Mouse (Mus musculus) heart, postnatal 10 days (tissue): ENCODE results near the gene Lpp. TPM values are rescaled to one million over a fixed set of nuclear protein-coding genes. Genes with fewer than 3 reads are reported as not detected.

ENCODE experiments used
- DNase-seq, 2 experiments: peaks; one replicate each; pipeline ENCODE4 v3.0.0; 2021
- intact Hi-C: fragments of 180-260 bp; cut with DNase I; formaldehyde crosslinking; loops from one replicate; pipeline ENCODE4 v1.15.1; 2025
- total RNA-seq, 2 experiments: library from RNA; stranded (reverse); gene quantifications; 2 replicates each; pipeline ENCODE4 v1.2.3; 2021

Gene Lpp
- total RNA-seq, 2 experiments from 2014 or later, result 58.8 TPM

GRCm38 (mm10) chr16:24933691-24934090, 540.4 kb downstream of the Lpp start:
- DNase-seq, result no peak
- intact Hi-C loops, result no loop called here

- no peak for DNase-seq
- intact Hi-C loops, result no loop called here
These were observed 548.2 kb downstream of the Lpp start for GRCm38 (mm10) chr16:24941306-24942160.

GRCm38 (mm10) chr16:24943486-24944261, 550.4 kb downstream of the Lpp start:
- no peak for DNase-seq
- intact Hi-C loops, result no loop called here

GRCm38 (mm10) chr16:24946356-24946755, 553.0 kb downstream of the Lpp start:
- no peak for DNase-seq
- intact Hi-C loops, result no loop called here

DNA sequence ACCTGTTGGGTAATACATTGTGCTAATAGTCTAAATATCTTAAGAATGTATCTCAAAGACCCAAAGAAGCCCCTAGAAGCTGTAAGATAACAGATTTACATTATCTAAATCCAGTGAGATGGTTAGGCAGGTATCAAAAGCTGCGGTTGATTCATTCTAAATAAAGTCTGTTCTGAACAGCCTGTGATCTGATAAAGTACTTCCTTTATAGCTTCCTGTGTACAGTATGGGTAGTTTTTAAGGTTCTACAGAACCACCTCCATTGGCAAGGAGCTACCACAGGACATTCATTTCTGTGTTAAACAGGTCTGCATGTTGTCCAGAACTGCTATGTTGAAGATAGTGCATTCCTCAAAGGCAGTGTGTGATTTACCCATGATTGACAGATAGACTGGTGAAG, 554.2 kb downstream of the Lpp start:
- DNase-seq, result no peak
- intact Hi-C loops, result no loop called here

- intact Hi-C loops, result no loop called here
- DNase-seq, result no peak
These were observed 554.9 kb downstream of the Lpp start for GRCm38 (mm10) chr16:24948091-24948690.

DNA sequence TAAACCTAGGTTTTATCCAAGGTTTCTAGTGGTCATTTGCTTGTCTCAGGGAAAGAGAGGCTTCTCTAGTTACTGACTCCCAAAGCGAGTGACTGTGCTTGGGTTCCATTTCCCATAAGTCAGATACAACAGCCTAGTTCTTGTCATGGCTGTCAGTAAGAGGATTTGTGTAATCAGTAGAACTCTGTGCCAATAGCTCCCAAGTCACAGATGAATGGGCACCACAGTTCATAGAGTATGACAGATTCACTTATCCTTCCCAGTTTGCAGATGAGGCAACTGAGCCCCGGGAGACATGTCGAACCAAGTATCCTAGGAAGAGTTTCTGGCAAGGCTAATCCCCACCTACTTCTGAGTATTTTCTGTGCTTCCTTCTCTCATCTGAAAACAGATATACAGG, 556.0 kb downstream of the Lpp start:
- intact Hi-C loops, result no loop called here
- no peak for DNase-seq

- intact Hi-C loops, result no loop called here
- no peak for DNase-seq
These were observed 556.9 kb downstream of the Lpp start for GRCm38 (mm10) chr16:24950112-24950743.

- DNase-seq, result no peak
- intact Hi-C loops, result no loop called here
These were observed 558.6 kb downstream of the Lpp start for GRCm38 (mm10) chr16:24951909-24952308.

DNA sequence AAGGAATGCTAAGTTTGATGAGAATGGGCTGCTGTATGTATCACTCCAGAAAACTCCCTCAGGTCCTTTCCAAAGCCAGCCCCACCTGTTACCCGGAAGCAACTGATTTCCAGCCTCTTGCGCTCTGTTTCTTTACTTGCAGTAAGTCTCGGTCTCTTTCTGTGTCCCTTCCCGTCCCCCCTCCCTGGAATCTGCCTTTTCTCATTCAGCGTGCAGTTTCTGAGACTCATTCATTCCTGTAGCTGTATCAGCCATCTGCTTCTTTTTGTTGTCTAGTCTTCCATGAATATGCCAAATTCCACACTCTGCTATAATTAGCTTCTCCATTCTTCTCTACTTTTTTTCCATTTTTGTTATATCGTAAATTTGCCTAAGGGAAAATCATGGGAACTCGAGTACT, 561.7 kb downstream of the Lpp start:
- DNase-seq, result no peak
- intact Hi-C loops, result no loop called here

GRCm38 (mm10) chr16:24958661-24959060, 565.4 kb downstream of the Lpp start:
- peak in 1 of 2 experiments; percentile 48 for DNase-seq
- intact Hi-C loops, result no loop called here

DNA sequence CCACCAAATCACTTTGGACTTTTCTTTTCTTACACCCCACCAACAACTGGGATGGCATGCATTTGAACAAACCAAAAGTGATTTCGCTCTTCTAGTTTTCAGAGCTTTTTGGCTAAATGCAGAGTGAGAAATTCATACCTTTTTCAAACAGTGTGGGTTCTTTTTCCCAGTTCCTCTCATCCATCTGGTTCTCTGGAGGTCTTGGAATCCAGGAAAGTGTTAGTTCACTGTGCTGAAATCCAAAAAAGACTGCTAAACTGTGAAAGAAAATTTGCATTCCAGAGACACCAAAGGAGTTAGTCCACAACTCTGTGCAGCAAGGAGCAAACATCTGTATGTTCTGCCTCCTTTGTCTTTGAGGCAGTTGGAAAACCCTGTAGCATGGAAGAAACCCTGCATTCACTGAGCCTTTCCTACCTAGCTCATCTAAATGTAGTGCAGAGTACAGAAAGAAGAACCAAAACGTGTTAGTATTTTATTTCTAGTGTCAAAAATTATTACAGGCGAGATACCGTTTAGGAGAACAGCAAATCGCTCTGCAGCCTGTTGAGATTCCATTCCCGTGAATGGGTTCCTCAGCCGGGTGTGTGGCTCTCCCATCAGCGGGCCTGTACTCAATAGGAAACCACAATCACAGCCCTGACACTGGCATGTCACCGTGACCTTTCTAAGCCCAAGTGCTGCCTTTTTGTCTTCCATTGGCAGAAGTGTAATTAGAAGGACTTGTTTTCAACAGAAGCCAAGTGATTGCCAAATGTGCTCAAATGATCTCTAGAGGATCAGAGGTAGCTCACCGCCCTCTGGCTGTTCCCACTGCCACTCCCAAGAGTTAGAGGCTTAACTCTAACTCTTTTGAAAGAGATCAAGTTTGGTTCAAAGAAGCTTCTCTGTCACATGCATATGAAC, 567.8 kb downstream of the Lpp start:
- intact Hi-C loops, result no loop called here

DNA sequence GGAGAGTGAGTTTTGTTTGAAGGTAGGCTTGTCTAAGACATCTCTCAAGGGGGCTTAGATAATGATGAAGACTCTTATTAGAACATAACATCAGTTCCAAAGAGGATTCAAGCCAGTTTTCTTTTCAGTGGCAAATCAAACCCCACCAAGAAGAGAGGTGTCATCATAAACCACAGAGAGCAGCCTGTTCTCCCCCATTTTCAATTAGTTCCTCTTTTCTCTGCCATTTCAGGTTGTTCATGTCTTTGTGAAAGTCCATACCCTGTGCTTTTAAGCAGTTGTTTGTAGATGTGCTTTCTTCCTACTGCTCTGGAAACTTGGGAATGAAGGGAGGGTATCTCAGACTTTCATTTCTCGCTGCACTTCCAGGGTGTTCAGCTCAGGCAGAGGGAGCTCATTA, 571.0 kb downstream of the Lpp start:
- intact Hi-C loops, result no loop called here
- no peak for DNase-seq

More for the DNA sequence above, 567.8 kb downstream of the Lpp start:
- DNase-seq, result peak; percentile 19 to 29

GRCm38 (mm10) chr16:24965091-24965490, 571.8 kb downstream of the Lpp start:
- intact Hi-C loops, result no loop called here

GRCm38 (mm10) chr16:24966460-24966859, 573.2 kb downstream of the Lpp start:
- intact Hi-C loops, result no loop called here
- DNase-seq, result no peak

More at GRCm38 (mm10) chr16:24965091-24965490, 571.8 kb downstream of the Lpp start:
- DNase-seq, result no peak

- intact Hi-C loops, result loop anchor here (5.0 kb wide), 1 partner anchor 79 kb away; no protein-coding TSS in a partner anchor
- peak in 1 of 2 experiments; percentile 23 for DNase-seq
These were observed 579.8 kb downstream of the Lpp start for GRCm38 (mm10) chr16:24973009-24973631.

GRCm38 (mm10) chr16:24977771-24978170, 584.5 kb downstream of the Lpp start:
- DNase-seq, result no peak
- intact Hi-C loops, result no loop called here

- DNase-seq, result no peak
- intact Hi-C loops, result no loop called here
These were observed 584.9 kb downstream of the Lpp start for GRCm38 (mm10) chr16:24978226-24978625.

- intact Hi-C loops, result no loop called here
- no peak for DNase-seq
These were observed 586.1 kb downstream of the Lpp start for GRCm38 (mm10) chr16:24979391-24979790.
